Mouse (Mus musculus) mouse embryonic stem cell (cell line): ENCODE measurements around the gene Myom1.

ENCODE experiments used
- in situ Hi-C, 2 experiments: fragments of 300-500 bp; cut with MboI; formaldehyde crosslinking; loops; 1 replicate in 1 of 2; 3 replicates in 1 of 2; pipeline ENCODE4 v1.14.3; 2019 to 2020; ENCODE audit warnings: low sequenced_read_pairs in 2 of 2, low pct_unique_long_range_greater_than_20kb in 1 of 2, mixed read lengths in 1 of 2; ENCODE audit not compliant: unreplicated experiment in 1 of 2

Gene Myom1

DNA sequence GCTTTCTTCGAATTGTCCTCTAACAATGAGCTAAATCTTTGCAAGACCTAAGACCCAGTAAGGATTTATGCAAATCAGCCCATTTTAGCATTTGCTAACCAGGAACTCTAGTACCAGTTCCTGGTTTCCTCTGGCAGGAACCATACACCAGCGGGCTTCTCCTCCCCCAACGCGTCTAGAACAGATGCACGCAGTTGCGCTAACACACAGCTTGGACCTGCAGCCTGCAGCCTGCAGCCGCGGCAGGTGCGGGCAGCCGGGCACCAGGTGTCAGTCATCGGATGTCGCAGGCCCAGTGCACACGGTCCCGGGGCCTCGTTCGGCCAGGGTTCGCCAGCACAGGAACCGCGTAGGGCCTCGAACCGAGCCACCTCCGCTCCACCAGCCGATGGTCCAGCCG lies 12.4 kb upstream of the Myom1 start:
- in situ Hi-C loops = no loop called here

DNA sequence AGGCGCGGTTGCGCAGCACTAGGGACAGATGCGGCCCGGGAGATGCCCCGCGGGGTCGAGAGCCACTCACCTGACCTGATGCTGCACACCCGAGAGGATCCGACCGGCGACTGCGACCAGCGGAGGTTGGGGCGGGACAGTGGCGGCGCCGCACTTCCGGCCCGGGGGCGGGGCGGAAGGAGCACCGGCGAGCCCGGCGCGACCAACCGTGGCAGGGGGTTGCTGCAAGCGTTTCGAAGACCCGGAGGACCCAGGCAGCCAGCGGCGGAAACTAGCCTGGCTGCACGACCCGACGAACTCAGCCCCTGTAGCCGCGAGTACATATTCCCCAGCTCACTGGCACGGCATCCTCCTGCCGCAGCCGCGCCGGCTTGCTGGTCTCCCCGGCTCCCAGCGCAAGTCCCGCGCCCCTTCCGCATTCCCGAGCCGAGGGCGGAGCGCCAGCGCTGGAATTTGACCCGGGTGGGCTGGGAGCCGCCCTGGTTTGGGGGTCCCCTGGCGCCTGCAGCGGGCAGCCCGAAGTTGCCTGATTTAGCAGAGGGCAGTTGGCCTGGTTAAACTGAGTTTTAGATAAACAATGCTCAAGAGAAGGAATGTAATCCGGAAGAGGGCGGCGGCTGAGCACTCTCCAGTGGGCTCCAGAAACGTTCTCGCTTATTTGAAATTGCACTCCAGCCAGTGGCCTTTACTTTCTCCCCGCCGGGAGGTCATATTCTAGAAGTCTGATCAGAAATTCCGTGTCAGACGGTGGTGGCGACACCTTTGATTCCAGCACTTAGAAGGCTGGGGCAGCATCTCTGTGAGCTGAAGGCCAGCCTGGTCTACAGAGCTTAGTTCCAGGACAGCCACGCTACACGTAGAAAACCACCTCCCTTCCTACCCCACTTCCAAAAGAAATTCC lies 11.8 kb upstream of the Myom1 start:
- in situ Hi-C loops = no loop called here

DNA sequence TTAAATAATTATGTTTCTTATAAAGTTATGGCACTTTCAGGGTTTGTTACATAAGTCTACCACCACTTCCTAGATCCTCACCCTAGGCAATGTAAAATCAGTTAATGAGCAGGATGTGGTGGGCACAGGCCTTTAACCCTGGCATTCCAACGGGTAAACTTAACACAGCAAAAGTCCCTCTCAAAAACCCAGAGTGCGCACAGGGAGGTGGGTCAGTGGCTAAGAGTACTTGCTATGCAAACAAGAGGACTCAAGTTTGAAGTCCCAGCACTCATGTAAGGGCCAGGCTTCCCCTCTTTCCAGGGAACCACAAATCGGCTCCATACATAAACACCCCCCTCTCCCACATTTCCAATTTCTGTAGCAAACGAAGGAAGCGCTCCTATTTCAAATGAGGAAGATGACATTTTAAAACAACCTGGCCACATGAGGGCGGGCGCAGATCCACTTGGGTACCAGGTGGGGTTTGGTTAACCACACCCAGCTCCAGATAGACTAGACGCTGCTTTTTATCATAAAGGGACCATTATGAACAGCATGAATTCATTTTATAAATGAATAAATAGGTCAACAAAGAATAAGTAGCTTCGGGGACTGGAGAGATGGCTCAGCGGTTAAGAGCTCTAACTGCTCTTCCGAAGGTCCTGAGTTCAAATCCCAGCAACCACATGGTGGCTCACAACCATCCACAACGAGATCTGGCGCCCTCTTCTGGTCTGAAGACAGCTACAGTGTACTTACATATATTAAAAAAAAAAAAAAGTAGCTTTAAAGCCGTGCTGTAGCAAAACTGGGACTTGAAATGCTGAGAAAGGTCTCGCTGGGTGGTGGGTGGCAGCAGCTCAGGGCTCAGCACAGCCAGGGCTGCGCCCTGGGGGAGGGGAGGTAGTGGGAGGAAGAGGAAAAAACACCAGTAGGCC lies 10.5 kb upstream of the Myom1 start:
- in situ Hi-C loops = no loop called here

DNA sequence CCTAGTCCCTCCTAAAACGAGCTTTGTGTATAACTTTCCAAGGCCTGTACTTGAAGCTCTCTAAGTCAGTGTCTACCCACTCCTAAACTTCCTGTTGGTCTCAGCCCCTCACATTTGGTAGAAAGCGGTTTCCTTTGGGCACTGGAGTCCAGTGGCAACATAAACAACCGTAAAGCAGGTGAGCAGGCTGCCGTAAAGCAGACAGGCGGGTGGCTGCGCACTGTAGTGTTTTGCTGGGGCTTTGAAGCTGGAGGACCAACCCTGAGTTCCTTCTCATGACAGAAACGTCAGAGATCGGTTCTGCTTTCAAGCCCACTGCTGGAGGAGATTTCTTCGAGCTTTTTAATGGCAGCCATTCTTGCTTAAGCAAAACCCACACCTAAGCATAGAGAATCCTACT lies 9.8 kb upstream of the Myom1 start:
- in situ Hi-C loops = no loop called here

DNA sequence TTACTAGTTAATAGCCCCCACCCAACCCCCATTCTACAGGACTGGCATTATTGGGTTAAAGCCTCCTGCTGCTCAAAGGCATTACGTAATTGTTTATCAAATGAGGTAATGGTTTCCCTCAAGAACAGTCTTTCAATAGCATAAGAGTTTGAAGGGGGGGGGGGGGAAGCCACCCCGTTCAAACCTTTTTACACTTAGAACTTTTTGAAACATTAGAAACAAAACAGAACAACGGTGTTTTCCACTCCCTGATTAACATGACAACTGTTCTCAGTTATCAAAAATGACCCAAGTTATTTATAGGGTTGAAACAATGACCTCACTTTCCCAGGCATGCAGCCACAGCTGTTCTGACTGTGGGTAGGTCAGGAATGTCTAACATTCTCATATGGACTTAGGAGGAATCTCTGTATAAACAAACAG lies 9.0 kb upstream of the Myom1 start:
- in situ Hi-C loops = no loop called here

DNA sequence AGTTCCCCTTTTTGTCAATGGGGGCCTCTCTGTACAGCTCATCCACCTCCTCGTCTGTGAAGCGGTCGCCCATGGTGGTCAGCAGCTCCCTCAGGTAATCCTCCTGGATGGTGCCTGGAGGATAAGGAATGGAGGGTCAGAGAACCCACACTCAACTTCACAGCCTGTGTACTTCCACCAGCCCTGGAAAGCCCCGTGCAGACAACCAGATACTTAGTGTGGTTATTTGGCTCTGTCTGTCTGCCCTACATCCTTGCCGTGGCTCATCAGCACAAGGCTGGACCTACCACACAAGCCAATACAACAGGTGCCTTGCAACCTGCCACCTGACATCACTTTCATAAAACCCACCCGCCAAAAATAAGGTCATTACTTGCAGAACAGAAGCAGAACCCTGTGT lies 7.8 kb upstream of the Myom1 start:
- in situ Hi-C loops = no loop called here

DNA sequence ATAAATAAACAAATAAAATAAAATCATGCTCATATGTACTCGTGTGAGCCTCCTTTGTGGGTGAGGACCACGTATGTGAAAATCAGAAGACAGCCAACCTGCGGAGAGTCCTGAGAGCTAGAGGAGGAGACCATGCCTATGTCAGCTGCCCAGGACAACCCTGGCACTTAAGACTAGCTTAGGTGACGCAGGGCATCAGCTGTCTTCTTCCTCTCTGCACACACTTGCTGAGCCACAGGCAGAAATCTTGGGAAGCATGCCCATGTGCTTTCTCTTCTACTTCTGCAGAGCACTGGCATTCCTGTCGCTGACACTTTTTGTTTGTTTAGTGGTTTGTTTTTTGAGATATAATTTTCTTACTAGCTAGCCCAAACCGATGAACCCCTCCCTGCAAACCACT lies 6.9 kb upstream of the Myom1 start:
- in situ Hi-C loops = no loop called here

DNA sequence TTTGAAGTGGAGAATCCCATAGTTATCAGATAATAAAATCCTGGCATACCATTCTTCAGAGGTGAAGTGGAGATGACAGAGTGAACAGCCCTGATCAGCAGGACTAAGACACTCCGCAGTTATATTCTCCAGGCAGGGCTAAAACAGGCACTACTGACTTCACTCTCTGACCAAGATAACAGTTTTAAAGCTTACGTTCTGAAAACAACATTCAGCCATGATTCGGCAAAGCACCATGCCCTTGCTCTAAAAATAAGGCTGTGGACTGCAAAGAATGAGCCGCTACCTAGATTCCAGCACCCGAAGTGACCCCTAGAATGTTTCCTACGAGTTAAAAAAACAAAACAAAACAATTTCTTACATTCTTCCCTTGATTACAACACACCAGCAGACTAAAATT lies 4.6 kb upstream of the Myom1 start:
- in situ Hi-C loops = no loop called here

DNA sequence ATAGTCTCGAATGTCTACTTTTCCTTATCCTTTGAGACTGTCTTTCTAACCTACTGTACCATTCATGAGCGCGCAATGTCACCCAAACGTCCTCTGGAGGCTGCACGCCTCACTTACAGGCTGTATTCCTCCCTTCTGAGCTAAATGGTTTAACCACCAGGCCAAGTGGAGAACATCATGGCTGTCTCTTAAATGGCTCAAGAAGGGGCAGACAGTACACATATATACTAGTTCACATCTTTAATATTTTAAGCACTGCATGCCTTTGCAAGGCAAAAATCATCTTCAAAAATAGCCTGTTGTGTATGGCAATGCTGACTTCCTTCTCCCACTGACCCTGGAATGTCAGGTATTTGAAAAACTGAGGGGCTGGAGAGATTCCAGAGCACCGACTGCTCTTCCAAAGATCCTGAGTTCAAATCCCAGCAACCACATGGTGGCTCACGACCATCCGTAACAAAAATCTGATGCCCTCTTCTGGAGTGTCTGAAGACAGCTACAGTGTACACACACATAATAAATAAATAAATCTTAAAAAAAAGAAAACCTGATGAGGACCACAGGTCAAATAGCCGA lies 3.9 kb upstream of the Myom1 start:
- in situ Hi-C loops = no loop called here

DNA sequence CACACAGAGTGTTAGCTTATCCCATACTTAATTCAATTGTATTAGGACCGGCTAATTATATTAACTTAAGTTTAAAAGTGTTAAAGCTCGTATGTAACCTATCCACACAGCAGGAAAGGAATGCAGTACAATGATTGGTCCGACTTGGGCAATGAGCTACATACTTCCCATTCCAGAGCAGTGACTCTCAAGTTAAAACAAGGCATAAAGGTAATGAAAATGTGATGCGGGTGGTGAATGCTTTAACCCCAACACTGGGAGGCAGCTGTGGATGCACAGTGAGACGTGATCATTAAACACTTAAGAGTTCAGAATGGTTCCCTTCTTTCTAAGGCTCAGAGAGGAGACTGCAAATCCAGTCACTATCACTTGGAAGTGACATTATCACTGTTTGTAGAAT lies 3.2 kb upstream of the Myom1 start:
- in situ Hi-C loops = no loop called here

DNA sequence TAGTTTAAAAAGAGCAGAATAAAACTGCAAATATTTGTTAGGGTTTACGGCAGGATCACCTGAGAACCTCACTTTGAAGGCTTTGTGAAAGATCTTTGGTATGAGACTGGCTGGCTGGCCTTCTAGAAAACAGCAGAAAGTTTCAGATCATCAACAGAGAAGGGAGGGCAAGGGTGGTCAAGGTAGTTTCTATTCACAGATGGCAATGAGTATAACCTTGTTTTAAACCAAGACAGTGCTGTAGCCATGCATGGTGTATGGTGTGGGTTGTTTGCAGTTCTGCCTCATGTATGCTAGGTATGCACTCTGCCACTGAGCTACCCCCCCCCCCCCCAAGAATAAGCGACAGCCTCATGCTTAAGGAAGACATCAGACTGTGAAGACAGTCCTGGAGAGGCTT lies 2.2 kb upstream of the Myom1 start:
- in situ Hi-C loops = no loop called here

DNA sequence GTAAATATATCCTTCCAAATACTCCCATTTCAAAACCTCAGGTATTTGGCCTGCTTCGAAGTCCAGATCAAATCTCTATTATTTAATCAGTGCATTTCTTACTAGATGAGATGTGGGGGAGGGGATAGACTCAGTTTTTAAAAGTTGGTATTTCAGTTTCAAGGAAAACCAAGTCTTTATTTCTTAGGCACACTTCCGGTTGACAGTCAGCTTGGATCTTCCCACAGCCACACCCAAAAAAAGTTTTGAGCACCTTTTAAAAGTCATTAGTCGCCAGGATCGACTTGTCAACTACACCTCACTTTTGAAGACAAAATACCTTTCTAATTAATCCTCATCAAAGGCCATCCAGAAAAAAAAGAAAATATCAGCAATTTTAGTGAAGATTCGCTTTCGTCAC lies 1.4 kb upstream of the Myom1 start:
- in situ Hi-C loops = no loop called here

DNA sequence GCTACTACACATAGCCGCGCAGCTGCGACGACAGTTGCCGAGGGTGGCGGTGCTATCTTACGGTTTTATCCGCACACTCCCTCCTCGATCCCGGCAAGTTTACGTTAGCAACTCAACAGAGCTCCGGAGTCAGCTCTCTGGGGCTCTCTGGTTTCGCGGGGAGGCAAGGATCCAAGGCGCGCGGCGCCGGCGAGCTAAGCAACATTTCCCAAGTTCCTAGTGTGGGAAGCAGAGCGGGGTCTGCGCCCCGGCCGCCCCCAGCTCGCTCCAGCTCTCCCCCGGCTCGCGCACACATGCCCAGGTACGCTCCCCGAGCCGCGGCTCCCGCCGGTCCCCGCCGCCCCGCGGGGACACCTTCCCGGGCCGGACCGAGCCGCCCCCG lies 743 bp upstream of the Myom1 start:
- in situ Hi-C loops = no loop called here

DNA sequence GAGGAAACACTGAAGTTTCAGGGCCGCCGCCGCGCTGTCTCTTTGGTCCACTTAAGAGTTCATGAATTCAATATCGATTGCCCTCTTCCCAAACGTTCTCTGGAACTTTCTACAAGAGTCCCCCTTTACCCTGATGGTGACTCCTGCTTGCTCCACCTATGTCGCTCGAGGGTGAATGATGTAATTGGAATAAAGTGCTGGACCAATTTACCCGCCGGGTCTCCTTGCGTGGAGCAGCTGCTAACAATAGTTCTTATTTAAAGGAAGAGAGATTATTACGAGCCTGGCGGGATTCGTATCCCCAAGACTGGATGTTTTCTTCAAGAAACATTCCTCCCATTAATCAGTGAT lies 286 bp downstream of the Myom1 start, which contains the start of gene Myl12a:
Gene Myl12a, minus strand, starts transcription at position 135 of the 351 bp plus-strand sequence.
- in situ Hi-C loops = no loop called here

DNA sequence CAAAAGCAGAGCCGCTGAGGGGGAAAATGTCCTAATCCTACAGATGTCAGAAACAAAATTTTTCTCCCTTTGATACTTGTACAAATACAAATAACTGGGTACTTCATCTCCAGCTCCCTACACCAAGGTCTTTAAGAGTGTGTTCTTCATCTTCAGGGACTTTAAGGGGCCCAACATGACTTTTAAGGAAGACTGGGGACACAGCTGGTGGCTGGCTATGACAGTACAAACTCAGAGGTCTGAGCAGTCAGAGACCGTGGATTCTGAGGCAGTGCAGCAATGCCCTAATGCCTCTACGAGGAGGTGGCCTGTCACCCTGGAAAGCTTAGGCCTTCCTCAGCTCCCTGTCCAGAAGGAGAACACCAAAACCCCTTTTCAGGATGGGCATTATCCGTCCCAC lies 679 bp downstream of the Myom1 start:
- in situ Hi-C loops = no loop called here

DNA sequence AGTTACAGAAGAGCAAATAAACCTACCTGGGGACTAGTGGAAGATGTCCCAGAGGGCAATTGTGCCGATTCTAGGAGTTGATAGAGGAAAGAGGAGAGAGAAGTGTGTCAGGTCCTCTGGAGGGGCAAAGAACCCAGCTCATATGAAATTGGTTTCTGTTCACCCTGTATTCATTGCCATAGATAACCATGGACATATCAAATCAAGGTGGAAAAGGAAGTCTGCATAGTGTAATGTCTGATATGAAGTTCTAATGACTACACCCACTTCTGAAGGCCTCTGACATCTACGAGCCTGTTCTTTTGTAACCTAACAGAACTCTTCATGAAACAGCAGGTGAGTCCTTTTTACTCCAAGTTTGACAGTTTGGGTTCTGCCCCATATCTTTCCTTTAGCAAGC lies 1.3 kb downstream of the Myom1 start:
- in situ Hi-C loops = no loop called here

DNA sequence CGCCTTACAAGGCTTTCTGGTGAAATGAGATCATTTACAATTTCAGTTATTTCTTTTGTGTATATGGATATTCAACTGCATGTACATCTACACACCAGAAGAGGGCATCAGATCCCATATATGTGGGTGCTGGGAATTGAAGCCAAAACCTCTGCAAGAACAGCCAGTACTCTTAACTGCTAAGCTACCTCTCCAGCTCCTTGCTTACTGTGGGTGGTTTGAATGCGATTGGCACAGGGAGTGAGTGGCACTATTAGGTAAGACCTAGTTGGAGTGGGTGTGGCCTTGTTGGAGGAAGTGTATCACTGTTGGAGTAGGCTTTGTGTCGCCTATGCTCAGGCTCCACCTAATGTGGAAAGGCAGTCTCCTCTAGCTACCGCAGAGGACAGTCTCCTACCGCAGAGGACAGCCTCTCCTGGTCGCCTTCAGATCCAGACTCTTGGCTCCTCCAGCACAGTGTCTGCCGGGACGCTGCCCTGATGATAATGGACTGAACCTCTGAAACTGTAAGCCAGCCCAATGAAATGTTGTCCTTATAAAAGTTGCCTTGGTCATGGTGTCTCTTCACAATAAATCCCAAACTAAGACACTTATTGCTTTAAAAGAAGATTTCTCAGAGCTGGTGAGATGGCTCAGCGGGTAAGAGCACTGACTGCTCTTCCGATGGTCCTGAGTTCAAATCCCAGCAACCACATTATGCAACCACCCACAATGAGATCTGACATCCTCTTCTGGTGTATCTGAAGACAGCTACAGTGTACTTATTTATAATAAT lies 1.9 kb downstream of the Myom1 start:
- in situ Hi-C loops = no loop called here

DNA sequence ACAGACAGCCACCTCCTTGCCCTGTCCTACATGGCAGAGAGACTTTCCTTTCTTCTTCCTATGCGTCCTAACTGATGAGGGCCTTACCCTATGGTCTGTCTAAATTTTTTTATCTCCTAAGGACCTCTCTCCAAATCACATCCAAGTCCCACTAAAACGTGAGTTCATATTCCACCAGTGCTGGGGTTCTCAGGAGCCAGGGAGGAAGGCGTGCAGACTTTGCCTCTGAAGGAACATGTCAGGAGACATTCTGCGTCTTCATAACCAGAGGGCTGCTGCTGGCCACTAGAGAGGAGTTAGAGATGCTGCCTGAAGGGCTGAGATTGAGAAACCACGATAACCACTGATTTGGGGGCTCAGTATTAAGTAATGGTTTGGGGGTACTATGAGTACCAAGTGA lies 4.5 kb downstream of the Myom1 start:
- in situ Hi-C loops = no loop called here

DNA sequence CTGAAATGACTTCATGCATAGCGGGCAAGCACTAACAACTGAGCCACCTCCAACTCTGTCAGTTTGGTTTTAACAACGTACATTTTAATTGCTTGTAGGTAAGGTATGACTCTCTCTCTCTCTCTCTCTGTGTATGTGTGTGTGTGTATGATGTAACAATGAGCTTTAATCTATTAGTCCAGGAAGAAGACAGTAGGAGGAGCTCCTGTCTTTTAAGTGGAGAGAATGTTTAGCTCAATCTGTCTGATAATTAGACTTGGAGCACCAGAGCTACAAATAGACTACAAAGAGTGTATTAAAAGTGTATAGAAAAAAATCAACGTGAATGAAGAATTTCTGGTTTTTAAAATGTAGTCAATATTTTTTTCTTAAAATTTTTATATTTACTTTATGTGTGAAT lies 6.2 kb downstream of the Myom1 start:
- in situ Hi-C loops = no loop called here
